Mouse (Mus musculus): ENCODE data around the gene Gpatch4. TPM values are rescaled to one million over a fixed set of nuclear protein-coding genes. Genes with fewer than 3 reads are reported as not detected.

The Gpatch4 gene
- polyA plus RNA-seq, 1 experiment: 11.7 TPM

DNA sequence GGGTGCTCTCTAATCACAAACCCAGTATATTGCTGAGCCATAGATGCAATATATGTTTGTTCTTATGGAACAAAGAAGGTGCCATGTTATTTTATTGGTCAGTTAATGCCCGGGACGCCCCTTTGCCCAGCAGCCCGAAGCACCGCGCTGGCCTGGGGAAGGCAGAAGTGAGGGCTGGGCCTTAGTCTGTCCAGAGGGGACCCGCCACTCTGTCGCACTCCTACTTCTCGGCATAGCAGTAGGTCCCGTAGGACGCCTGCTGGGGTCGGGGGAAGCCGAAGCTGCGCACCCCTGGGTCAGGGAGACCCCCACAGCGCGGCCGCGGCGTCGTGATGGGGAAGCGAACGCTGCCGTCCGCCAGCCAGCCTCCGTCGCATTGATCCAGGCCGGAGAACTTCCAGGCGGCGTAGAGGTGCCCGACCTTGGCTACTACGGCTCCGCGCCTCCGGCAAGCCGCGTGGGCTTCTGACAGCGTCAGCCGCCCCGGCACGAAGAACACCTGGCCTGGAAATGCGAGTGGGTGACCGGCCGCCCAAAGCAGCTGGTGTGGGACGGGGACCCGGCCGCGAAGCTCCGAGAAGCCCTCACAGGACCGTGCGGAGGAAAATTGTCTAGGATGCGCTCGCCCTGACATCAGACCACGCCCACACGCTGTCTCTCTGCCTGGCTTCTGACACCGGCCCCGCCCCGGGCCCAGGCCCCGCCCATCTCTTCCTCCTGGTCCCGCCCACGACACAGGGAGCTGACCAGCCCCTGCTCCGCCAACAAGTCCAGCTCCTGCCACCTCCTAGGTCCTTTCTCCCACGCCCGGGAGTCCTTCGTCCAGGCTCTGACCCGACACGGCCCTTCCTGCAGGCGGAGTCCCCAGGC, 20.4 kb upstream of the Gpatch4 start:
- Histone ChIP-seq H3K36me3 (ENCODE audit: control insufficient read depth, insufficient read depth) (no peaks in the 10 kb centered on the region), H3K79me2 (ENCODE audit: control insufficient read depth, insufficient read depth) (no peaks in the 10 kb centered on the region), H3K4me3 (no peak overlapping the region), H3ac (ENCODE audit: control insufficient read depth, insufficient read length) (no peak overlapping the region), H3K27me3 (ENCODE audit: control insufficient read depth, insufficient read depth, insufficient read length) (peaks cover 45% of the 10 kb centered on the region), H3K4me2 (ENCODE audit: low read depth) (peak overlapping the region; percentile 62)
- TF ChIP-seq MYOD1 (IDR thresholded peaks at IDR 0.05; ENCODE audit: control insufficient read depth in 1 of 3, insufficient read length in 2 of 3, low read depth in 2 of 3): peak in 1 of 3 experiments; percentile 4
- TF ChIP-seq CEBPB (IDR thresholded peaks at IDR 0.05; ENCODE audit: insufficient read depth, poor library complexity, severe bottlenecking): no peak
- peak; percentile 64 for TF ChIP-seq REST (IDR thresholded peaks at IDR 0.05; ENCODE audit: insufficient read depth, insufficient read length)

DNA sequence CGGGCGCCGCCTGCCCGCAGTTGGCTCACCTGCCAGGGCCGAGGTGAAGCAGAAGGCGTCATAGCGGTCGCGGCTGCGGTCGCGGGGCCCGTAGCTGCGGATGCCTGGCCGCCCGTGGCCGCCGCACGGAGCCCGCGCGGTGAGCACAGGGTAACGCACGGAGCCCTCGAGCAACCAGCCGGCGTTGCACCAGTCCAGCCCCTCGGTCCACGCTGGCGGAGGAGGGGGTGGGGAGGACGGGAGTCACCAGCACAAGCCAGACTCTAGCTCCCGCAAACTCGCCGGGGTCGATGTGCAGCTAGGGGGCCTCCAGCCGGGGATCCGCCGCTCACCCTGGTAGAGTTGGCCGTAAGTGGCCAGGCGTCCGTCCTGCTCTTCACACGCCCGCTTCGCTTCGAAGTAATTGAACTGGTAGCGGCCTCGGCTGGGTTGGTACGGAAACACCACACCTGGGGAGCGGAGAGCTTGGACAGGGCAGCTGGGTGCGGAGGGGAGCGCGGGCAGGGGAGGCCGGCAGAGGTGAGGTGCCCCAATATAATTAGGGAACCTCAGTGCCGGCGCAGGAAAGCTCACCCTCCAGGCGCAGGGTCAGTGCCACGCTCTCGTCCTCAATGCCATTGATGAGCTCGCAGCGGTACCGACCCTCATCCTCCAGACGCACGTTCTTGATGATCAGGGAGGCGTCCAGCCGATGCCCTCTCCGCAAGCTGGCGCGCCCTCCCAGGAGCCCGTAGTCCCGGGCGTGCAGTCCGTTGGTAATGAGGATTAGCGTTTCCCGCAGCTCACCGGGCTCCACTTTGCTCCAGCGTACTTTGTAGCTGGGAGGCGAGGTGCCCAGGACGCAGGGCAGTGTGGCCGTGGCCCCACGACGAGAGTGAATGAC, 19.5 kb upstream of the Gpatch4 start:
- Histone ChIP-seq H3K36me3 (ENCODE audit: control insufficient read depth, insufficient read depth) (no peaks in the 10 kb centered on the region), H3K4me3 (no peak overlapping the region), H3K27me3 (ENCODE audit: control insufficient read depth, insufficient read depth, insufficient read length) (peaks cover 45% of the 10 kb centered on the region), H3ac (ENCODE audit: control insufficient read depth, insufficient read length) (no peak overlapping the region), H3K4me2 (ENCODE audit: low read depth) (peak overlapping the region; percentile 62), H3K79me2 (ENCODE audit: control insufficient read depth, insufficient read depth) (no peaks in the 10 kb centered on the region)
- TF ChIP-seq MYOG (IDR thresholded peaks at IDR 0.05; ENCODE audit: control insufficient read depth in 1 of 3, insufficient read depth in 1 of 3, insufficient read length in 2 of 3, low read depth in 2 of 3): no peak
- no peak for TF ChIP-seq SRF (IDR thresholded peaks at IDR 0.05; ENCODE audit: control insufficient read depth, insufficient read length, low read depth)
- TF ChIP-seq MAX (IDR thresholded peaks at IDR 0.05; ENCODE audit: low read depth): no peak
- TF ChIP-seq REST (IDR thresholded peaks at IDR 0.05; ENCODE audit: insufficient read depth, insufficient read length): no peak
- no peak for TF ChIP-seq E2F4 (IDR thresholded peaks at IDR 0.05; ENCODE audit: insufficient read depth)
- TF ChIP-seq POLR2A (IDR thresholded peaks at IDR 0.05; ENCODE audit: insufficient read length, low read depth): no peak
- TF ChIP-seq CEBPB (IDR thresholded peaks at IDR 0.05; ENCODE audit: insufficient read depth, poor library complexity, severe bottlenecking): no peak
- no peak for TF ChIP-seq USF1 (IDR thresholded peaks at IDR 0.05; ENCODE audit: low read depth)
- TF ChIP-seq TCF3 (IDR thresholded peaks at IDR 0.05; ENCODE audit: insufficient read length, low read depth): no peak
- no peak for TF ChIP-seq POLR2AphosphoS2 (IDR thresholded peaks at IDR 0.05; ENCODE audit: insufficient read length, low read depth)
- TF ChIP-seq TCF12 (IDR thresholded peaks at IDR 0.05; ENCODE audit: insufficient read depth, poor library complexity, severe bottlenecking): no peak
- no peak for TF ChIP-seq MYOD1 (IDR thresholded peaks at IDR 0.05; ENCODE audit: control insufficient read depth in 1 of 3, insufficient read length in 2 of 3, low read depth in 2 of 3)

DNA sequence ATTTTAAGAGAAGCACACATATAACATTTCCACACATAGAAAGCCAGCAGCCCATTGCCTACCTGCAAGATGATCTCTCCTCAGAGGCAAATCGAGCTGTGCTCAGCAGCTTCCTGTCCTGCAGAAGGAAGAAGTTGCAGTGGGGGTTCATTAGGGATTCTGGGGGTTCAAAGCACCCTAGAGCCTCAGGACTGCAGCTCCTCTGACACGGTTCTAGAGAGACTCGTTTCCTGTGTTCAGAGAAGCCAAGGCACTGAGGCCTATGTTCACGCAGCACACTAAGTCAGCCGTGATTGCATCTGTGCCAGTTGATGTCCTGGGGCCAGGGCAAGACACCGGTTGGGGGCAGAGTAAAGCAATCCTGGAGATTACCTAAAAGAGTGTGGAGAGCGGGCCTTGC, 16.1 kb upstream of the Gpatch4 start:
- no peak overlapping the region for H3ac ChIP-seq (ENCODE audit: control insufficient read depth, insufficient read length)
- H3K4me2 ChIP-seq (ENCODE audit: low read depth): no peak overlapping the region
- H3K27me3 ChIP-seq (ENCODE audit: control insufficient read depth, insufficient read depth, insufficient read length): peaks cover 45% of the 10 kb centered on the region
- no peaks in the 10 kb centered on the region for H3K79me2 ChIP-seq (ENCODE audit: control insufficient read depth, insufficient read depth)
- H3K36me3 ChIP-seq (ENCODE audit: control insufficient read depth, insufficient read depth): no peaks in the 10 kb centered on the region
- TF ChIP-seq POLR2A (IDR thresholded peaks at IDR 0.05; ENCODE audit: insufficient read length, low read depth) (no peak), USF1 (IDR thresholded peaks at IDR 0.05; ENCODE audit: low read depth) (no peak), E2F4 (IDR thresholded peaks at IDR 0.05; ENCODE audit: insufficient read depth) (no peak), MYOG (IDR thresholded peaks at IDR 0.05; ENCODE audit: control insufficient read depth in 1 of 3, insufficient read depth in 1 of 3, insufficient read length in 2 of 3, low read depth in 2 of 3) (no peak), CEBPB (IDR thresholded peaks at IDR 0.05; ENCODE audit: insufficient read depth, poor library complexity, severe bottlenecking) (no peak), TCF12 (IDR thresholded peaks at IDR 0.05; ENCODE audit: insufficient read depth, poor library complexity, severe bottlenecking) (no peak), MYOD1 (IDR thresholded peaks at IDR 0.05; ENCODE audit: control insufficient read depth in 1 of 3, insufficient read length in 2 of 3, low read depth in 2 of 3) (no peak), TCF3 (IDR thresholded peaks at IDR 0.05; ENCODE audit: insufficient read length, low read depth) (no peak), MAX (IDR thresholded peaks at IDR 0.05; ENCODE audit: low read depth) (no peak), SRF (IDR thresholded peaks at IDR 0.05; ENCODE audit: control insufficient read depth, insufficient read length, low read depth) (no peak), REST (IDR thresholded peaks at IDR 0.05; ENCODE audit: insufficient read depth, insufficient read length) (no peak)
- no peak overlapping the region for H3K4me3 ChIP-seq

DNA sequence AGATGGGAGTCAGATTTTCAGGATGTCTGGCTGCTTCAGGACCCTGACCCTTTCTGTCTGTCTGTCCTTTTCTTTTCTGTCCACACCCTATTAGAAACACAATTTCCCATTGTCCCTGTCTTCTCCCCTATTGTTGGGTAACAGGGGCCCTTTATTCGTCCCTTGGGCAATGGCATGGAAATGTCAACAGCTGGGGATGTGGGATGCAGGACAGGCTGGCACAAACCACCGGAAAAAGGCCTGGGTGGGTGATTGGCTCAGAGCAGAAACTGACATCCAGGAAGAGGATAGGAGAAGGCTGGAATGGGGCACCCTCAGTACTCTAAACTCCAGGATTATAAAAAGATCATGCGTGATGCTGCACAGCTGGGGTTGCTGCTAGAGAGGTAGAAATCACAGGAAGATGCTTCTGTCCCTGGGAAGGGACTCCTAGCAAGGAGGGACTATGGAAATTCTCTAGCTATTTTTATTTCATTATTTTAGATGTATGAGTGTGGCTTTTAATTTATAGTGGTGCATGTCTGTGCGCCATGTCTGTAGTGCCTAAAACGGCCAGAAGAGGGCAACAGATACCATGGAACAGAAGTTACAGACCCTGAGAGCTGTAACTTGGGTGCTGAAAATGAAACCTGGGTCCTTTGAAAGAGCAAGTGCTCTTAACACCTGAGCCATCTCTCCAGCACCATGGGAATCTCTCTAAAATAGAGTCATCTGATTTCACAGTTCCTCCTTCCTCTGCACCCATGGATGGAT, 15.3 kb upstream of the Gpatch4 start, which contains the start of gene Hapln2:
Hapln2 (minus strand) TSS at position 150 of the 753 bp plus-strand sequence.
- Histone ChIP-seq H3K4me2 (ENCODE audit: low read depth) (no peak within 1 kb of the TSS), H3K27me3 (ENCODE audit: control insufficient read depth, insufficient read depth, insufficient read length) (peaks cover 37% of the 10 kb centered on the region), H3K36me3 (ENCODE audit: control insufficient read depth, insufficient read depth) (no peaks in the 10 kb centered on the region), H3K79me2 (ENCODE audit: control insufficient read depth, insufficient read depth) (no peaks in the 10 kb centered on the region), H3ac (ENCODE audit: control insufficient read depth, insufficient read length) (no peak within 1 kb of the TSS), H3K4me3 (no peak within 1 kb of the TSS)
- no peak for TF ChIP-seq E2F4 (IDR thresholded peaks at IDR 0.05; ENCODE audit: insufficient read depth)
- TF ChIP-seq POLR2AphosphoS2 (IDR thresholded peaks at IDR 0.05; ENCODE audit: insufficient read length, low read depth): no peak
- no peak for TF ChIP-seq SRF (IDR thresholded peaks at IDR 0.05; ENCODE audit: control insufficient read depth, insufficient read length, low read depth)
- TF ChIP-seq REST (IDR thresholded peaks at IDR 0.05; ENCODE audit: insufficient read depth, insufficient read length): no peak
- no peak for TF ChIP-seq CEBPB (IDR thresholded peaks at IDR 0.05; ENCODE audit: insufficient read depth, poor library complexity, severe bottlenecking)
- TF ChIP-seq POLR2A (IDR thresholded peaks at IDR 0.05; ENCODE audit: insufficient read length, low read depth): no peak
- TF ChIP-seq TCF12 (IDR thresholded peaks at IDR 0.05; ENCODE audit: insufficient read depth, poor library complexity, severe bottlenecking): no peak
- no peak for TF ChIP-seq TCF3 (IDR thresholded peaks at IDR 0.05; ENCODE audit: insufficient read length, low read depth)
- no peak for TF ChIP-seq MYOG (IDR thresholded peaks at IDR 0.05; ENCODE audit: control insufficient read depth in 1 of 3, insufficient read depth in 1 of 3, insufficient read length in 2 of 3, low read depth in 2 of 3)

All from myocyte (in vitro differentiated cells).